Mouse (Mus musculus) forebrain, embryonic 11.5 days (tissue): ENCODE measurements around the gene Babam2. TPM values are rescaled to one million over a fixed set of nuclear protein-coding genes. Genes with fewer than 3 reads are reported as not detected.
"Not testable (repeated sequence)": the region's sequence is repeated elsewhere in the genome, so short reads cannot be mapped to it uniquely, and the experiment has no call there.

Experiments
- ATAC-seq: fragments of 200-750 bp; cut with Nextera tagmentation; replicated peaks from 2 replicates; pipeline ENCODE4 v1.8.0; 2017; ENCODE audit warnings: moderate TSS enrichment; ENCODE audit not compliant: low FRiP score
- DNase-seq: peaks from one replicate; pipeline ENCODE4 v3.0.0-alpha.2; 2017; ENCODE audit warnings: low spot score
- H3K27ac ChIP-seq: fragments of 300-500 bp; sonication (generic); 2 replicates; pipeline ENCODE4 v1.5.1; 2014; ENCODE audit warnings: low read depth, low read length
- H3K27me3 ChIP-seq: fragments of 300-500 bp; sonication (generic); 2 replicates; pipeline ENCODE4 v1.6.1; 2014; ENCODE audit warnings: mild to moderate bottlenecking, low read length, mixed read lengths; ENCODE audit not compliant: control insufficient read depth, insufficient read depth
- H3K36me3 ChIP-seq: fragments of 300-500 bp; sonication (generic); 2 replicates; pipeline ENCODE4 v1.6.1; 2014; ENCODE audit warnings: mild to moderate bottlenecking, low read length, moderate library complexity, mixed read lengths; ENCODE audit not compliant: control insufficient read depth, insufficient read depth
- H3K4me1 ChIP-seq: fragments of 300-500 bp; sonication (generic); replicated peaks from 2 replicates; pipeline ENCODE4 v1.6.1; 2014; ENCODE audit warnings: low read length, mixed read lengths; ENCODE audit not compliant: control insufficient read depth, insufficient read depth
- H3K4me2 ChIP-seq: fragments of 300-500 bp; sonication (generic); 2 replicates; pipeline ENCODE4 v1.6.1; 2014; ENCODE audit warnings: low read depth, mild to moderate bottlenecking, low read length, moderate library complexity, mixed read lengths; ENCODE audit not compliant: severe bottlenecking
- H3K4me3 ChIP-seq: fragments of 300-500 bp; sonication (generic); 2 replicates; pipeline ENCODE4 v1.5.1; 2014; ENCODE audit warnings: low read depth, low read length
- H3K9ac ChIP-seq: fragments of 300-500 bp; sonication (generic); 2 replicates; pipeline ENCODE4 v1.6.1; 2014; ENCODE audit warnings: low read length
- H3K9me3 ChIP-seq: fragments of 300-500 bp; sonication (generic); 2 replicates; pipeline ENCODE4 v1.6.1; 2016; ENCODE audit warnings: low read length, mixed read lengths; ENCODE audit not compliant: control insufficient read depth
- WGBS: fragments of 180-500 bp; shearing (Covaris S2); extraction: QIAGEN DNeasy Blood & Tissue Kit; methylation state at CpG from one replicate; pipeline ENCODE4 v1.1.7; 2014; 5-methylcytosine and 5-hydroxymethylcytosine counted together
- polyA plus RNA-seq: library from polyadenylated mRNA; unstranded; fragments of >200 nt; fragmentation: Nextera tagmentation; extraction: Ambion mirVana; gene quantifications from 2 replicates; pipeline ENCODE4 v1.2.1, GENCODE M21; 2014

The Babam2 gene
- polyA plus RNA-seq, 1 experiment from 2014 or later: 39.1 TPM

- no peak overlapping the region for H3K4me3 ChIP-seq
- ATAC-seq (no peak), DNase-seq (no peak)
- no peaks in the 10 kb centered on the region for H3K27me3 ChIP-seq
- H3K9me3 ChIP-seq: no peaks in the 10 kb centered on the region
- H3K4me2 ChIP-seq: no peak overlapping the region
- no peaks in the 10 kb centered on the region for H3K36me3 ChIP-seq
- H3K4me1 ChIP-seq: 0 out of 2 replicates have a peak, but pooled peaks cover 2% of the 10 kb centered on the region
- no peak overlapping the region for H3K9ac ChIP-seq
- H3K27ac ChIP-seq: no peak overlapping the region
- 78% methylated on average over 3 of the region's 3 CpGs for WGBS
Measured at GRCm38 (mm10) chr5:31962346-31962745, 264.9 kb downstream of the Babam2 start.

- Histone ChIP-seq H3K9ac (no peak overlapping the region), H3K27me3 (no peaks in the 10 kb centered on the region), H3K27ac (no peak overlapping the region), H3K36me3 (no peaks in the 10 kb centered on the region), H3K4me2 (no peak overlapping the region), H3K4me1 (0 out of 2 replicates have a peak, but pooled peaks cover 2% of the 10 kb centered on the region), H3K9me3 (no peaks in the 10 kb centered on the region), H3K4me3 (no peak overlapping the region)
- DNase-seq: no peak
- WGBS: 88% methylated on average over 8 of the region's 8 CpGs
- ATAC-seq: no peak
Measured at GRCm38 (mm10) chr5:31963352-31963751, 265.9 kb downstream of the Babam2 start.

- H3K4me3 ChIP-seq: no peak overlapping the region
- 0 out of 2 replicates have a peak, but pooled peaks cover 2% of the 10 kb centered on the region for H3K4me1 ChIP-seq
- ATAC-seq (no peak), DNase-seq (no peak)
- no peaks in the 10 kb centered on the region for H3K27me3 ChIP-seq
- no peaks in the 10 kb centered on the region for H3K9me3 ChIP-seq
- 96% methylated on average over 2 of the region's 2 CpGs for WGBS
- no peaks in the 10 kb centered on the region for H3K36me3 ChIP-seq
- H3K27ac ChIP-seq: no peak overlapping the region
- H3K9ac ChIP-seq: no peak overlapping the region
- H3K4me2 ChIP-seq: no peak overlapping the region
Measured at GRCm38 (mm10) chr5:31963851-31964250, 266.4 kb downstream of the Babam2 start.

- Histone ChIP-seq H3K36me3 (no peaks in the 10 kb centered on the region), H3K4me1 (no peaks in the 10 kb centered on the region), H3K27me3 (no peaks in the 10 kb centered on the region), H3K9ac (no peak overlapping the region), H3K9me3 (no peaks in the 10 kb centered on the region), H3K4me3 (no peak overlapping the region), H3K4me2 (no peak overlapping the region), H3K27ac (no peak overlapping the region)
- 59% methylated on average over 5 of the region's 5 CpGs for WGBS
- ATAC-seq (no peak), DNase-seq (no peak)
Measured at GRCm38 (mm10) chr5:31966741-31967140, 269.3 kb downstream of the Babam2 start.

- Histone ChIP-seq H3K27ac (no peak overlapping the region), H3K4me1 (no peaks in the 10 kb centered on the region), H3K4me2 (no peak overlapping the region), H3K27me3 (no peaks in the 10 kb centered on the region), H3K9ac (no peak overlapping the region), H3K9me3 (no peaks in the 10 kb centered on the region), H3K4me3 (no peak overlapping the region), H3K36me3 (no peaks in the 10 kb centered on the region)
- whole genome bisulfite sequencing: 89% methylated on average over 4 of the region's 4 CpGs
- ATAC-seq: no peak
- DNase-seq: no peak
Measured at GRCm38 (mm10) chr5:31967526-31967925, 270.0 kb downstream of the Babam2 start.

- Histone ChIP-seq H3K9me3 (no peaks in the 10 kb centered on the region), H3K4me3 (no peak overlapping the region), H3K27ac (no peak overlapping the region), H3K4me2 (no peak overlapping the region), H3K9ac (no peak overlapping the region), H3K36me3 (no peaks in the 10 kb centered on the region), H3K27me3 (no peaks in the 10 kb centered on the region), H3K4me1 (no peaks in the 10 kb centered on the region)
- 81% methylated on average over 6 of the region's 6 CpGs for WGBS
- DNase-seq: no peak
- ATAC-seq: no peak
Measured at GRCm38 (mm10) chr5:31968046-31968506, 270.6 kb downstream of the Babam2 start.

GRCm38 (mm10) chr5:31972416-31972815, 274.9 kb downstream of the Babam2 start:
- WGBS: 83% methylated on average over 1 of the region's 1 CpGs
- H3K9me3 ChIP-seq, H3K36me3 ChIP-seq, H3K27ac ChIP-seq, H3K4me1 ChIP-seq, DNase-seq, H3K27me3 ChIP-seq, ATAC-seq, H3K4me3 ChIP-seq, H3K4me2 ChIP-seq, H3K9ac ChIP-seq: not testable (repeated sequence)

- Histone ChIP-seq H3K4me3 (no peak overlapping the region), H3K4me1 (no peaks in the 10 kb centered on the region), H3K9me3 (no peaks in the 10 kb centered on the region), H3K27me3 (no peaks in the 10 kb centered on the region), H3K9ac (no peak overlapping the region), H3K4me2 (no peak overlapping the region), H3K27ac (no peak overlapping the region), H3K36me3 (no peaks in the 10 kb centered on the region)
- 70% methylated on average over 3 of the region's 3 CpGs for WGBS
- DNase-seq: no peak
- ATAC-seq: no peak
Measured at GRCm38 (mm10) chr5:31974614-31975168, 277.2 kb downstream of the Babam2 start.

GRCm38 (mm10) chr5:31982061-31982460, 284.6 kb downstream of the Babam2 start:
- no peak overlapping the region for H3K27ac ChIP-seq
- DNase-seq (no peak), ATAC-seq (no peak)
- H3K9ac ChIP-seq: no peak overlapping the region
- H3K4me2 ChIP-seq: no peak overlapping the region
- H3K9me3 ChIP-seq: no peaks in the 10 kb centered on the region
- no peaks in the 10 kb centered on the region for H3K27me3 ChIP-seq
- H3K4me1 ChIP-seq: no peaks in the 10 kb centered on the region
- H3K36me3 ChIP-seq: no peaks in the 10 kb centered on the region
- H3K4me3 ChIP-seq: no peak overlapping the region
- 88% methylated on average over 5 of the region's 5 CpGs for WGBS
